Mouse (Mus musculus) bone marrow macrophage, adult 2 months (primary cell): ENCODE measurements at regions not wholly inside any gene's neighbourhood (a gene's known extent, or its start where the extent isn't known, plus 50 kb on each side); places are given as distances from the start of the nearest gene placed in this dataset.

Experiments
- CTCF ChIP-seq: IDR thresholded peaks from 2 replicates; pipeline ENCODE4 v1.5.1; 2012; ENCODE audit warnings: low read depth, mild to moderate bottlenecking, low read length, moderate library complexity
- POLR2A ChIP-seq: IDR thresholded peaks from 2 replicates; pipeline ENCODE4 v1.6.1; 2012; ENCODE audit warnings: mild to moderate bottlenecking, low read depth, low read length, borderline replicate concordance

DNA sequence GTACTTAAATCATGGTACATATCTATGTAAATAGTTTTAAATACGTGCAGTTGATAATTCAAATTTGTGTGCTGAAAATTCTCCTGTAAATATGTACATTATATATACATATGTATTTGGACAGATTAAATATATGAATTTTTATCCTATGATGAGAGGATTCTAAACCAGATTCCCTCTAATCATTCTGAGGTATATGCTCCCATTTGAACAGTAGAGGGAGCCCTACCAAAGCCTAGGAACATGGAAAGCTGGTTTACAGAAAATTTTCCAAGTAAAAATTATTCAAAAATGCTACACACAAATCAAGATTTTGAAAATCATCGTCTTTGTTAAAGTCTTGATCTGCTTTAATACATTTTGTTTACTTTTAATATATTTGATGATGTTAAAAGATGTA lies 446.1 kb upstream of the Robo2 start:
- no peak for TF ChIP-seq CTCF
- no peak for TF ChIP-seq POLR2A
